Mouse (Mus musculus) hindlimb bud, embryonic 11.5 days (tissue): ENCODE measurements at regions not wholly inside any gene's neighbourhood (a gene's known extent, or its start where the extent isn't known, plus 50 kb on each side); places are given as distances from the start of the nearest gene placed in this dataset.

Experiments
- DNase-seq: peaks from one replicate; pipeline ENCODE4 v3.0.0-alpha.2; 2012; ENCODE audit warnings: low read depth, low spot score; ENCODE audit errors: extremely low spot score

- no peak for DNase-seq
These were observed 1006.2 kb upstream of the Cdh20 start for GRCm38 (mm10) chr1:103762044-103762663.

GRCm38 (mm10) chr1:103762745-103763144 is 1005.6 kb upstream of the Cdh20 start:
- DNase-seq: no peak

GRCm38 (mm10) chr1:103767315-103767714 is 1001.0 kb upstream of the Cdh20 start:
- no peak for DNase-seq

GRCm38 (mm10) chr1:103784692-103785091 is 983.6 kb upstream of the Cdh20 start:
- no peak for DNase-seq

- no peak for DNase-seq
These were observed 972.0 kb upstream of the Cdh20 start for GRCm38 (mm10) chr1:103796337-103796736.

GRCm38 (mm10) chr1:103799343-103799742 is 969.0 kb upstream of the Cdh20 start:
- DNase-seq: peak; percentile 12

- no peak for DNase-seq
These were observed 950.4 kb upstream of the Cdh20 start for GRCm38 (mm10) chr1:103817946-103818345.
